Mouse (Mus musculus) limb, embryonic 10.5 days (tissue): ENCODE results near the gene Rims1. TPM values are rescaled to one million over a fixed set of nuclear protein-coding genes. Genes with fewer than 3 reads are reported as not detected.

Experiments
- DNase-seq: peaks from one replicate; pipeline ENCODE4 v3.0.0-alpha.2; 2017; ENCODE audit warnings: low spot score
- H3K27ac ChIP-seq: fragments of 300-500 bp; sonication (generic); 2 replicates; pipeline ENCODE4 v1.5.1; 2016; ENCODE audit warnings: mild to moderate bottlenecking
- H3K27me3 ChIP-seq: fragments of 300-500 bp; sonication (generic); 2 replicates; pipeline ENCODE4 v1.6.1; 2016; ENCODE audit warnings: low read depth, mild to moderate bottlenecking; ENCODE audit not compliant: poor library complexity, severe bottlenecking
- H3K36me3 ChIP-seq: fragments of 300-500 bp; sonication (generic); 2 replicates; pipeline ENCODE4 v1.6.1; 2016; ENCODE audit warnings: mild to moderate bottlenecking, moderate library complexity
- H3K4me1 ChIP-seq: fragments of 300-500 bp; sonication (generic); 2 replicates; pipeline ENCODE4 v1.6.1; 2016
- H3K4me3 ChIP-seq: fragments of 300-500 bp; sonication (generic); 2 replicates; pipeline ENCODE4 v1.5.1; 2016; ENCODE audit warnings: mild to moderate bottlenecking, moderate library complexity
- H3K9me3 ChIP-seq: fragments of 300-500 bp; sonication (generic); replicated peaks from 2 replicates; pipeline ENCODE4 v1.6.1; 2016; ENCODE audit warnings: mild to moderate bottlenecking
- WGBS: fragments of 180-500 bp; shearing (Covaris S2); methylation state at CpG from one replicate; pipeline ENCODE4 v1.1.7; 2016; 5-methylcytosine and 5-hydroxymethylcytosine counted together
- polyA plus RNA-seq: library from polyadenylated mRNA; unstranded; fragments of >200 nt; fragmentation: Nextera tagmentation; extraction: Ambion mirVana; gene quantifications from 2 replicates; pipeline ENCODE4 v1.2.1, GENCODE M21; 2016

Gene Rims1
- polyA plus RNA-seq, 1 experiment from 2014 or later = 0.83 TPM

- H3K4me1 ChIP-seq = no peaks in the 10 kb centered on the region
- no peaks in the 10 kb centered on the region for H3K27me3 ChIP-seq
- H3K36me3 ChIP-seq = no peaks in the 10 kb centered on the region
- no peaks in the 10 kb centered on the region for H3K9me3 ChIP-seq
- WGBS = 83% methylated on average over 2 of the region's 2 CpGs
- DNase-seq = no peak
- no peak overlapping the region for H3K27ac ChIP-seq
- no peak overlapping the region for H3K4me3 ChIP-seq
These were observed 55.3 kb downstream of the Rims1 start for GRCm38 (mm10) chr1:22750536-22750935.

GRCm38 (mm10) chr1:22744655-22745054 lies 61.1 kb downstream of the Rims1 start:
- Histone ChIP-seq H3K27ac (no peak overlapping the region), H3K9me3 (no peaks in the 10 kb centered on the region)
- WGBS = 94% methylated on average over 5 of the region's 5 CpGs

GRCm38 (mm10) chr1:22737491-22737890 lies 68.3 kb downstream of the Rims1 start:
- no peak for DNase-seq
- H3K9me3 ChIP-seq = no peaks in the 10 kb centered on the region
- H3K27ac ChIP-seq = no peak overlapping the region
- no peaks in the 10 kb centered on the region for H3K27me3 ChIP-seq
- H3K4me1 ChIP-seq = no peaks in the 10 kb centered on the region
- 91% methylated on average over 6 of the region's 6 CpGs for WGBS
- H3K36me3 ChIP-seq = no peaks in the 10 kb centered on the region
- H3K4me3 ChIP-seq = no peak overlapping the region

More at GRCm38 (mm10) chr1:22744655-22745054, 61.1 kb downstream of the Rims1 start:
- no peaks in the 10 kb centered on the region for H3K36me3 ChIP-seq
- H3K27me3 ChIP-seq = no peaks in the 10 kb centered on the region
- H3K4me1 ChIP-seq = no peaks in the 10 kb centered on the region
- H3K4me3 ChIP-seq = no peak overlapping the region
- no peak for DNase-seq

GRCm38 (mm10) chr1:22734429-22734828 lies 71.4 kb downstream of the Rims1 start:
- no peaks in the 10 kb centered on the region for H3K9me3 ChIP-seq
- no peaks in the 10 kb centered on the region for H3K36me3 ChIP-seq
- no peak overlapping the region for H3K4me3 ChIP-seq
- no peaks in the 10 kb centered on the region for H3K4me1 ChIP-seq
- DNase-seq = no peak
- 88% methylated on average over 2 of the region's 2 CpGs for WGBS
- H3K27ac ChIP-seq = no peak overlapping the region
- H3K27me3 ChIP-seq = no peaks in the 10 kb centered on the region

- Histone ChIP-seq H3K4me3 (no peak overlapping the region), H3K27me3 (no peaks in the 10 kb centered on the region), H3K9me3 (no peaks in the 10 kb centered on the region), H3K36me3 (no peaks in the 10 kb centered on the region), H3K4me1 (no peaks in the 10 kb centered on the region), H3K27ac (no peak overlapping the region)
- WGBS = 86% methylated on average over 1 of the region's 1 CpGs
- no peak for DNase-seq
These were observed 72.5 kb downstream of the Rims1 start for GRCm38 (mm10) chr1:22733281-22733680.

- no peaks in the 10 kb centered on the region for H3K27me3 ChIP-seq
- H3K4me1 ChIP-seq = no peaks in the 10 kb centered on the region
- H3K4me3 ChIP-seq = no peak overlapping the region
- no peaks in the 10 kb centered on the region for H3K9me3 ChIP-seq
- DNase-seq = no peak
- 79% methylated on average over 4 of the region's 4 CpGs for WGBS
- H3K27ac ChIP-seq = no peak overlapping the region
- no peaks in the 10 kb centered on the region for H3K36me3 ChIP-seq
These were observed 77.6 kb downstream of the Rims1 start for GRCm38 (mm10) chr1:22728207-22728606.

GRCm38 (mm10) chr1:22721706-22722105 lies 84.1 kb downstream of the Rims1 start:
- Histone ChIP-seq H3K36me3 (no peaks in the 10 kb centered on the region), H3K9me3 (no peaks in the 10 kb centered on the region), H3K4me3 (no peak overlapping the region), H3K27me3 (no peaks in the 10 kb centered on the region), H3K4me1 (no peaks in the 10 kb centered on the region), H3K27ac (no peak overlapping the region)
- no peak for DNase-seq

- H3K4me1 ChIP-seq = no peaks in the 10 kb centered on the region
- H3K9me3 ChIP-seq = no peaks in the 10 kb centered on the region
- H3K4me3 ChIP-seq = no peak overlapping the region
- H3K36me3 ChIP-seq = no peaks in the 10 kb centered on the region
- 80% methylated on average over 2 of the region's 2 CpGs for WGBS
- DNase-seq = no peak
- H3K27me3 ChIP-seq = no peaks in the 10 kb centered on the region
- H3K27ac ChIP-seq = no peak overlapping the region
These were observed 85.1 kb downstream of the Rims1 start for GRCm38 (mm10) chr1:22720714-22721113.

- no peak for DNase-seq
- Histone ChIP-seq H3K9me3 (no peaks in the 10 kb centered on the region), H3K27me3 (no peaks in the 10 kb centered on the region), H3K36me3 (no peaks in the 10 kb centered on the region), H3K4me1 (no peaks in the 10 kb centered on the region), H3K4me3 (no peak overlapping the region), H3K27ac (no peak overlapping the region)
- 53% methylated on average over 2 of the region's 2 CpGs for WGBS
These were observed 96.3 kb downstream of the Rims1 start for GRCm38 (mm10) chr1:22709461-22709860.

- Histone ChIP-seq H3K4me3 (no peak overlapping the region), H3K27ac (no peak overlapping the region), H3K36me3 (no peaks in the 10 kb centered on the region), H3K4me1 (no peaks in the 10 kb centered on the region), H3K9me3 (no peaks in the 10 kb centered on the region), H3K27me3 (no peaks in the 10 kb centered on the region)
- DNase-seq = no peak
- WGBS = 72% methylated on average over 1 of the region's 1 CpGs
These were observed 110.7 kb downstream of the Rims1 start for GRCm38 (mm10) chr1:22695046-22695445.

GRCm38 (mm10) chr1:22694514-22694913 lies 111.3 kb downstream of the Rims1 start:
- H3K4me1 ChIP-seq = no peaks in the 10 kb centered on the region
- WGBS = 83% methylated on average over 2 of the region's 2 CpGs
- H3K27ac ChIP-seq = no peak overlapping the region
- H3K36me3 ChIP-seq = no peaks in the 10 kb centered on the region
- H3K9me3 ChIP-seq = no peaks in the 10 kb centered on the region
- no peaks in the 10 kb centered on the region for H3K27me3 ChIP-seq
- DNase-seq = no peak
- H3K4me3 ChIP-seq = no peak overlapping the region

GRCm38 (mm10) chr1:22683455-22683854 lies 122.3 kb downstream of the Rims1 start:
- Histone ChIP-seq H3K36me3 (no peaks in the 10 kb centered on the region), H3K4me1 (no peaks in the 10 kb centered on the region), H3K27ac (no peak overlapping the region), H3K4me3 (no peak overlapping the region), H3K27me3 (no peaks in the 10 kb centered on the region), H3K9me3 (no peaks in the 10 kb centered on the region)
- WGBS = 87% methylated on average over 4 of the region's 4 CpGs
- DNase-seq = no peak

GRCm38 (mm10) chr1:22664196-22664595 lies 141.6 kb downstream of the Rims1 start:
- DNase-seq = no peak
- Histone ChIP-seq H3K27me3 (no peaks in the 10 kb centered on the region), H3K9me3 (no peaks in the 10 kb centered on the region), H3K4me3 (no peak overlapping the region), H3K27ac (no peak overlapping the region), H3K36me3 (no peaks in the 10 kb centered on the region), H3K4me1 (no peaks in the 10 kb centered on the region)
- 92% methylated on average over 6 of the region's 6 CpGs for WGBS

- H3K27me3 ChIP-seq = no peaks in the 10 kb centered on the region
- no peaks in the 10 kb centered on the region for H3K9me3 ChIP-seq
- no peaks in the 10 kb centered on the region for H3K36me3 ChIP-seq
- WGBS = 95% methylated on average over 3 of the region's 3 CpGs
- DNase-seq = no peak
- H3K4me1 ChIP-seq = no peaks in the 10 kb centered on the region
- H3K4me3 ChIP-seq = no peak overlapping the region
- no peak overlapping the region for H3K27ac ChIP-seq
These were observed 144.0 kb downstream of the Rims1 start for GRCm38 (mm10) chr1:22661825-22662224.
